Mouse (Mus musculus): Measurements from ENCODE around the gene Kirrel.

- TF ChIP-seq CTCF (IDR thresholded peaks at IDR 0.05; ENCODE audit: extremely low read depth, insufficient read depth, insufficient read length, insufficient replicate concordance) (no peak), POLR2A (IDR thresholded peaks at IDR 0.05; ENCODE audit: low read depth, low read length) (no peak)
Measured at GRCm38 (mm10) chr3:87164099-87164815, 10.3 kb downstream of the Kirrel start.

Data from spleen, adult 2 months (tissue).